Mouse (Mus musculus): ENCODE data around the gene Slc22a18. TPM values are rescaled to one million over a fixed set of nuclear protein-coding genes. Genes with fewer than 3 reads are reported as not detected.

The Slc22a18 gene
- polyA plus RNA-seq, 1 experiment from 2014 or later = 18.6 TPM

DNA sequence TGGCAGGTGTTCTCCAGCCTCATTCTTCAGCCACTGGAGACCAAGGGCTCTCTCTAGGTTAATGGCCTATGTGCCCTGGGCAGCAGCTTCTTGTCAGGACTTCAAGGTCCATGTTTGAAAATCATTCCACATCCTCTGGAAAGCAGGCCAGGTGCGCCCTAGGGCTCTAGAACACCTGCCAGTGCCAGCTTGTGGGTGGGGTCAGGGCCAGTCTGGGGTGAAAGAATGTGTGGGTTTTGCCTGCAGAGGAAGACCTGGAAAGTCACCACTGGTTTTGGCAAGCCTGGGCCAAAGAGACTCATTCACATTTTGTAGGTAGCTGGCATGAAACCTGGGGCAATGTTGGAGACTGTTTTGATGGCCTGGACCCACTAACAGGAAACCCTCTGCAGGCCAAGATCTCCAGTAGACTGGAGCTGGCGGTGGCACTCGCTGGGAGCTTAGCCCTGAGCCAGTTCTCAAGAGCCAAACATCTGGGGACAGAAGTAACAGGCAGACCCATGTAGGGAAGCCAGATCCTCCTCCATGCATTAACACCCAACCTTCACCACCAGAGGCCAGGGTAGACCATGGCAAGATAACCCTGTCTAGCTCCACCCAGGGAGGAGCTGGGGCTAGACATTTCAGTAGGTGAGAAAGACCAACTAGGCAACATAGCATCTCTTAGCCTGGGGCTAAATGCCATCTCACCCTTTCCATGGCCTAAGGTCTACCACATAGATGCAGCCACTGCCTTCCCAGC is 37.2 kb downstream of the Slc22a18 start:
- no peak for DNase-seq
- TF ChIP-seq CTCF (IDR thresholded peaks at IDR 0.05; ENCODE audit: low read depth) = peak; percentile 51
- TF ChIP-seq EP300 (IDR thresholded peaks at IDR 0.05; ENCODE audit: low read depth) = no peak
- WGBS (ENCODE audit: insufficient replicate concordance) = 84% methylated on average over 3 of the region's 3 CpGs

DNA sequence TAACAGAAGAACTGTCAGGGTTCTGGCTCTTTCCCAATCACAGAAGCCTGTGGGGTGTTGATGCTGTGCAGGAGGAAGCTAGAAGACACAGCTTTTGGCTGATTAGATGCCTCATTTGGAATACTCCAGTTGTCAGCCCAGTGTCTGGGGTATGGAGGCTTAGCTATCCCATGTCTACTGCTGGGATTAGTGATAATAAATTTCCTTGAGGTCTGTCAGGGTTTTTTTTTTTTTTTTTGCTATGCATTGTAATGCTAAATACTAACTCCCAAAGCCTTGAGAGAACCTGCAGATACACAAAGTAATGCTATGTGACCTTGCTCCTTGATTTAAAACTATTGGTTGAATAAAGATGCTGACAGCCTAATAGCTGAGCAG is 37.8 kb downstream of the Slc22a18 start:
- Histone ChIP-seq H3K36me3 (replicated peaks; ENCODE audit: insufficient read depth, low read length) (peaks cover 27% of the 10 kb centered on the region), H3K4me3 (ENCODE audit: low read depth, low read length) (no peak overlapping the region), H3K27ac (ENCODE audit: low read depth) (no peak overlapping the region), H3K9ac (replicated peaks) (no peak overlapping the region), H3K4me1 (ENCODE audit: insufficient read depth) (no peaks in the 10 kb centered on the region), H3K4me2 (ENCODE audit: low read depth, low read length) (no peak overlapping the region), H3K9me3 (ENCODE audit: low read length) (no peaks in the 10 kb centered on the region), H3K27me3 (ENCODE audit: insufficient read depth, low read length) (no peaks in the 10 kb centered on the region)
- ATAC-seq (no peak), DNase-seq (no peak)
- TF ChIP-seq CTCF (IDR thresholded peaks at IDR 0.05; ENCODE audit: low read depth) (no peak), EP300 (IDR thresholded peaks at IDR 0.05; ENCODE audit: low read depth) (no peak)

More for the DNA sequence above, 37.2 kb downstream of the Slc22a18 start:
- Histone ChIP-seq H3K4me3 (ENCODE audit: low read depth, low read length) (no peak overlapping the region), H3K27ac (ENCODE audit: low read depth) (no peak overlapping the region), H3K36me3 (replicated peaks; ENCODE audit: insufficient read depth, low read length) (peaks cover 23% of the 10 kb centered on the region), H3K9me3 (ENCODE audit: low read length) (no peaks in the 10 kb centered on the region), H3K27me3 (ENCODE audit: insufficient read depth, low read length) (no peaks in the 10 kb centered on the region), H3K9ac (replicated peaks) (no peak overlapping the region), H3K4me2 (ENCODE audit: low read depth, low read length) (no peak overlapping the region), H3K4me1 (ENCODE audit: insufficient read depth) (no peaks in the 10 kb centered on the region)
- ATAC-seq = no peak

GRCm38 (mm10) chr7:143513763-143514415 is 40.4 kb downstream of the Slc22a18 start:
- Histone ChIP-seq H3K9me3 (ENCODE audit: low read length) (no peaks in the 10 kb centered on the region), H3K9ac (replicated peaks) (no peak overlapping the region), H3K4me2 (ENCODE audit: low read depth, low read length) (no peak overlapping the region), H3K27me3 (ENCODE audit: insufficient read depth, low read length) (no peaks in the 10 kb centered on the region), H3K27ac (ENCODE audit: low read depth) (no peak overlapping the region), H3K4me3 (ENCODE audit: low read depth, low read length) (no peak overlapping the region), H3K36me3 (replicated peaks; ENCODE audit: insufficient read depth, low read length) (peaks cover 53% of the 10 kb centered on the region), H3K4me1 (ENCODE audit: insufficient read depth) (no peaks in the 10 kb centered on the region)
- no peak for DNase-seq
- ATAC-seq = no peak
- TF ChIP-seq CTCF (IDR thresholded peaks at IDR 0.05; ENCODE audit: low read depth) (no peak), EP300 (IDR thresholded peaks at IDR 0.05; ENCODE audit: low read depth) (no peak)
- 63% methylated on average over 10 of the region's 10 CpGs for WGBS (ENCODE audit: insufficient replicate concordance)

DNA sequence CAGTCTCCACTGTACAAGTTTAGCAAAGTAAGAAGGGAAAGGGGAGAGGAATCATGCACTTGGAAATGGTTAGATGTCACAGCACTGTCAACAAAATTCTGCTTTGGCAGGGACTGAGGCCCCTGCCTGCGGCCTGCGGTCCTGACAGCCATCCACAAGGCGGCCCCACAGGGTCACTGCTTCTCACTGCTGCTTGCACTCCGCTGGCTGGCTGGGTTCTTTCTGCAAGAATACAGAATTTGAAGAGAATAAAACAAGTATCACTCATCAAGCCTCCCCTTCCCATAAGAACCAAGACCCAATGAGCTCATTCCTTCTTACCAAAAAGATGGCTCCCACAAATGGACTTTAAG is 40.9 kb downstream of the Slc22a18 start:
- DNase-seq (no peak), ATAC-seq (no peak)
- H3K36me3 ChIP-seq (replicated peaks; ENCODE audit: insufficient read depth, low read length) = peaks cover 58% of the 10 kb centered on the region
- H3K9me3 ChIP-seq (ENCODE audit: low read length) = no peaks in the 10 kb centered on the region
- no peaks in the 10 kb centered on the region for H3K27me3 ChIP-seq (ENCODE audit: insufficient read depth, low read length)
- no peaks in the 10 kb centered on the region for H3K4me1 ChIP-seq (ENCODE audit: insufficient read depth)
- no peak overlapping the region for H3K9ac ChIP-seq (replicated peaks)
- TF ChIP-seq CTCF (IDR thresholded peaks at IDR 0.05; ENCODE audit: low read depth) (no peak), EP300 (IDR thresholded peaks at IDR 0.05; ENCODE audit: low read depth) (no peak)
- no peak overlapping the region for H3K27ac ChIP-seq (ENCODE audit: low read depth)
- H3K4me2 ChIP-seq (ENCODE audit: low read depth, low read length) = no peak overlapping the region
- WGBS (ENCODE audit: insufficient replicate concordance) = 90% methylated on average over 4 of the region's 4 CpGs
- no peak overlapping the region for H3K4me3 ChIP-seq (ENCODE audit: low read depth, low read length)

GRCm38 (mm10) chr7:143519333-143519732 is 45.8 kb downstream of the Slc22a18 start:
- Histone ChIP-seq H3K36me3 (replicated peaks; ENCODE audit: insufficient read depth, low read length) (peaks cover 95% of the 10 kb centered on the region), H3K27me3 (ENCODE audit: insufficient read depth, low read length) (no peaks in the 10 kb centered on the region), H3K9ac (replicated peaks) (no peak overlapping the region), H3K9me3 (ENCODE audit: low read length) (no peaks in the 10 kb centered on the region), H3K4me2 (ENCODE audit: low read depth, low read length) (no peak overlapping the region), H3K4me1 (ENCODE audit: insufficient read depth) (no peaks in the 10 kb centered on the region), H3K4me3 (ENCODE audit: low read depth, low read length) (no peak overlapping the region), H3K27ac (ENCODE audit: low read depth) (no peak overlapping the region)
- WGBS (ENCODE audit: insufficient replicate concordance) = 72% methylated on average over 4 of the region's 4 CpGs
- TF ChIP-seq CTCF (IDR thresholded peaks at IDR 0.05; ENCODE audit: low read depth) (no peak), EP300 (IDR thresholded peaks at IDR 0.05; ENCODE audit: low read depth) (no peak)
- DNase-seq (no peak), ATAC-seq (no peak)

- 78% methylated on average over 1 of the region's 1 CpGs for whole genome bisulfite sequencing (ENCODE audit: insufficient replicate concordance)
- H3K9ac ChIP-seq (replicated peaks) = no peak overlapping the region
- DNase-seq (no peak), ATAC-seq (no peak)
- H3K9me3 ChIP-seq (ENCODE audit: low read length) = no peaks in the 10 kb centered on the region
- peaks cover 9% of the 10 kb centered on the region; the same call in 1 of the 2 replicates for H3K4me1 ChIP-seq (ENCODE audit: insufficient read depth)
- TF ChIP-seq EP300 (IDR thresholded peaks at IDR 0.05; ENCODE audit: low read depth) (no peak), CTCF (IDR thresholded peaks at IDR 0.05; ENCODE audit: low read depth) (no peak)
- H3K36me3 ChIP-seq (replicated peaks; ENCODE audit: insufficient read depth, low read length) = peaks cover 95% of the 10 kb centered on the region
- H3K4me3 ChIP-seq (ENCODE audit: low read depth, low read length) = no peak overlapping the region
- H3K27ac ChIP-seq (ENCODE audit: low read depth) = no peak overlapping the region
- H3K27me3 ChIP-seq (ENCODE audit: insufficient read depth, low read length) = no peaks in the 10 kb centered on the region
- no peak overlapping the region for H3K4me2 ChIP-seq (ENCODE audit: low read depth, low read length)
These were observed 58.9 kb downstream of the Slc22a18 start for GRCm38 (mm10) chr7:143532410-143532809.
